Mouse (Mus musculus) E14TG2a.4 (cell line): Measurements from ENCODE around the gene Ppp2r5c.

Experiments used
- H3K27me3 ChIP-seq: 2 replicates; pipeline ENCODE4 v1.6.1; 2014; ENCODE audit warnings: low read length, control low read depth; ENCODE audit not compliant: insufficient read depth
- H3K36me3 ChIP-seq: 2 replicates; pipeline ENCODE4 v1.6.1; 2014; ENCODE audit warnings: low read length, control low read depth; ENCODE audit not compliant: insufficient read depth
- H3K4me1 ChIP-seq: replicated peaks from 2 replicates; pipeline ENCODE4 v1.6.1; 2014; ENCODE audit warnings: low read depth, low read length, control low read depth
- H3K4me3 ChIP-seq: replicated peaks from 2 replicates; pipeline ENCODE4 v1.5.1; 2014; ENCODE audit warnings: mild to moderate bottlenecking, low read length
- H3K9me3 ChIP-seq: 2 replicates; pipeline ENCODE4 v1.6.1; 2014; ENCODE audit warnings: low read length, control low read depth
- CTCF ChIP-seq: conservative IDR thresholded peaks from 2 replicates; pipeline ENCODE4 v1.5.1; 2014; ENCODE audit warnings: low read length
- NANOG ChIP-seq: IDR thresholded peaks from 2 replicates; pipeline ENCODE4 v1.6.1; 2014; ENCODE audit warnings: borderline replicate concordance, low read length, mixed read lengths
- POU5F1 ChIP-seq: IDR thresholded peaks from 2 replicates; pipeline ENCODE4 v1.6.1; 2014; ENCODE audit warnings: low read length, borderline replicate concordance

Ppp2r5c gene

GRCm38 (mm10) chr12:110601241-110602218, 154.6 kb downstream of the Ppp2r5c start, which contains the start of gene Dync1h1:
Gene Dync1h1 (plus strand): TSS chr12:110601452.
- TF ChIP-seq POU5F1: no peak
- Histone ChIP-seq H3K4me1 (peaks cover 49% of the 10 kb centered on the region), H3K36me3 (peaks cover 21% of the 10 kb centered on the region), H3K4me3 (peak within 1 kb of the TSS; percentile 99), H3K9me3 (no peaks in the 10 kb centered on the region), H3K27me3 (peaks cover 8% of the 10 kb centered on the region; the same call in 1 of the 2 replicates)

GRCm38 (mm10) chr12:110606161-110606560, 159.2 kb downstream of the Ppp2r5c start:
- no peaks in the 10 kb centered on the region for H3K27me3 ChIP-seq
- H3K36me3 ChIP-seq: peaks cover 42% of the 10 kb centered on the region
- H3K4me3 ChIP-seq: no peak overlapping the region
- peaks cover 86% of the 10 kb centered on the region for H3K4me1 ChIP-seq
- H3K9me3 ChIP-seq: no peaks in the 10 kb centered on the region
- TF ChIP-seq POU5F1 (no peak), CTCF (no peak), NANOG (no peak)

GRCm38 (mm10) chr12:110606676-110607075, 159.8 kb downstream of the Ppp2r5c start:
- TF ChIP-seq POU5F1: no peak
- no peak for TF ChIP-seq CTCF
- no peak for TF ChIP-seq NANOG
- H3K27me3 ChIP-seq: no peaks in the 10 kb centered on the region
- H3K9me3 ChIP-seq: no peaks in the 10 kb centered on the region
- peaks cover 45% of the 10 kb centered on the region for H3K36me3 ChIP-seq
- peaks cover 89% of the 10 kb centered on the region for H3K4me1 ChIP-seq
- no peak overlapping the region for H3K4me3 ChIP-seq

GRCm38 (mm10) chr12:110608460-110609152, 161.7 kb downstream of the Ppp2r5c start:
- no peaks in the 10 kb centered on the region for H3K27me3 ChIP-seq
- H3K4me1 ChIP-seq: peaks cover 84% of the 10 kb centered on the region
- peak overlapping the region; percentile 32; the same call in 1 of the 2 replicates for H3K4me3 ChIP-seq
- H3K9me3 ChIP-seq: no peaks in the 10 kb centered on the region
- H3K36me3 ChIP-seq: peaks cover 63% of the 10 kb centered on the region
- TF ChIP-seq NANOG (no peak), CTCF (no peak), POU5F1 (no peak)

DNA sequence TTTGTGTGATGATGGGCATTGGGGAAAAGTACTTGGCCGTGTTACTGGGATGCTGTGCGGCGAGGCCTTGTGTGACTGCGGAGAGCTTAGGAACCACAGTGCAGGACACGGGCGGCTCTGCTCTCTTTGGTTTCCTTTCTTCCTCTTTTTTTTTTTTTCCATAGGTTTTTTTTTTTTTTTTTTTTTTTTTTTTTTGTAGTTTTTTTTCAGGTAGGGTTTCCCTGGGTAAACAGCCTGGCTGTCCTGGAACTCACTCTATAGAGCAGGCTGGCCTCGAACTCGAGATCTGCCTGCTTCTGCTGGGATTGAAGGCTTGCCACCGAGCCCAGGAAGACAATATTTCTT, 162.2 kb downstream of the Ppp2r5c start:
- H3K4me3 ChIP-seq: 0 out of 2 replicates have a peak overlapping the region, but pooled peaks have one; percentile 32
- TF ChIP-seq POU5F1: no peak
- no peak for TF ChIP-seq CTCF
- TF ChIP-seq NANOG: no peak
- peaks cover 79% of the 10 kb centered on the region for H3K4me1 ChIP-seq

DNA sequence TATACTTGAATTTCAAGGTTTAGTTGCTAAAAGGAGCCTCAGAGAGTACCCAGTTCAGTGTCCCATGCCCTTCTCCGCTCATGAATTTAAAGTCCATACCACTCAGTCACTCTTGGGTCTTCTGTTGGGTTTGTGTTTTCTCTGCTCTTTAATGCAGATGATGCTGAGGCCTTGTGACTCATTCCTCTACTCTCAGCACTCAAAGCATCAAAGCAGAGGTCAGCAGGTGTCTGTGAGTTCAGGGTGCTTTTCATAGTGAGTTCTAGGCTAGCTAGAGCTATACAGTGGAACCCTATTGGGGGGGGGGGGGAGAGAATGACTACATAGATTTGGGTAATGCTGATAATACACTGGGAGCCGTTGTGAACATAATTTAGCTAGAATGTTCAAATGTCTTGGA, 163.8 kb downstream of the Ppp2r5c start:
- no peak for TF ChIP-seq CTCF
- H3K9me3 ChIP-seq: no peaks in the 10 kb centered on the region
- peaks cover 65% of the 10 kb centered on the region for H3K4me1 ChIP-seq
- peaks cover 67% of the 10 kb centered on the region for H3K36me3 ChIP-seq
- H3K27me3 ChIP-seq: no peaks in the 10 kb centered on the region
- no peak overlapping the region for H3K4me3 ChIP-seq

More for the DNA sequence above, 162.2 kb downstream of the Ppp2r5c start:
- no peaks in the 10 kb centered on the region for H3K27me3 ChIP-seq
- no peaks in the 10 kb centered on the region for H3K9me3 ChIP-seq
- peaks cover 63% of the 10 kb centered on the region for H3K36me3 ChIP-seq

DNA sequence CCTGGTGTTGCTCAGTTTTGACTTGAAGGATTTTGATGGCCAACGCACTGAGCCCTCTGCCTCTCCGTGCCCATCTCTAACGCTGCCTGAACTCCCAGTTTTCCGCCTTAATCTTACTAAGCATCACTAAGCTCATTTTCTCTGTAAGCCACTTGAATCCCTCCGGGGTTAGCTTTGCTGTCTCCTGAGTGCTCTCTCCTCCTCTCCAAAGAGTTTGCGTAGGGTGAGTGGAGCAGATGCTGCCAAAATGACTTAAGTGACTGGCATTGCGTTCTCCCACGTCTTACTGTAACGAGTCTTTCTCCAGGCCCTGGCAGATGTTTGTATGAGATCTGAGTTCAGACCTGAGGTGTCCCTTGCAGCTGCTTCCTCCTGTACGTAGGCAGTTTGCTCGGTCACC, 183.1 kb downstream of the Ppp2r5c start:
- Histone ChIP-seq H3K4me3 (no peak overlapping the region), H3K4me1 (no peaks in the 10 kb centered on the region), H3K9me3 (no peaks in the 10 kb centered on the region), H3K27me3 (no peaks in the 10 kb centered on the region), H3K36me3 (peaks cover 100% of the 10 kb centered on the region)
- TF ChIP-seq CTCF: no peak
- TF ChIP-seq POU5F1: no peak
- TF ChIP-seq NANOG: no peak
